Mouse (Mus musculus): ENCODE results near the gene Nkd1. TPM values are rescaled to one million over a fixed set of nuclear protein-coding genes. Genes with fewer than 3 reads are reported as not detected.

The Nkd1 gene
- polyA plus RNA-seq, 1 experiment, result 2.6 TPM

DNA sequence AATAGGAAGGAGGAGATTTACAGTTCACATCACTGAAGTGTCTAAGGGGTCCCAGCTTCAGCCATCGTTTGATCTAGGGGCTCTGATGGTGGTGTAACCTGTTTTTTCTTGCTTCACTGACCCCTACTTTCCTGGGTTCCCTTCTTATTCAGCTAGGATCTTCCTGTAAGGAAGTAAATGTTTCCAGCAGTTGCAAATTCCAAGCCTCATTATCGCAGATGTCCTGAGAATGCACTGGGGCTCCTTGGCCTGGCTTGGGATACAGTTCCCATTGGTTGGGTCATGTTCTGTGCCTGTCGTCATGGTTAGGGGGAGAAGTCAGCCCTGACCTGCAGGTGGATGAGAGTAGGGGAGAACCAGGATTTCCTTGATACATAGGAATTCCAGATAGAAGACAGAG is 40.2 kb downstream of the Nkd1 start:
- Histone ChIP-seq H3K4me3 (ENCODE audit: insufficient read depth, low read depth, low read length) (no peak overlapping the region), H3K27ac (replicated peaks; ENCODE audit: low read depth, low read length) (no peak overlapping the region), H3K4me1 (ENCODE audit: control insufficient read depth, insufficient read depth, insufficient read length, low read length) (peaks cover 2% of the 10 kb centered on the region; the same call in 1 of the 2 replicates)

DNA sequence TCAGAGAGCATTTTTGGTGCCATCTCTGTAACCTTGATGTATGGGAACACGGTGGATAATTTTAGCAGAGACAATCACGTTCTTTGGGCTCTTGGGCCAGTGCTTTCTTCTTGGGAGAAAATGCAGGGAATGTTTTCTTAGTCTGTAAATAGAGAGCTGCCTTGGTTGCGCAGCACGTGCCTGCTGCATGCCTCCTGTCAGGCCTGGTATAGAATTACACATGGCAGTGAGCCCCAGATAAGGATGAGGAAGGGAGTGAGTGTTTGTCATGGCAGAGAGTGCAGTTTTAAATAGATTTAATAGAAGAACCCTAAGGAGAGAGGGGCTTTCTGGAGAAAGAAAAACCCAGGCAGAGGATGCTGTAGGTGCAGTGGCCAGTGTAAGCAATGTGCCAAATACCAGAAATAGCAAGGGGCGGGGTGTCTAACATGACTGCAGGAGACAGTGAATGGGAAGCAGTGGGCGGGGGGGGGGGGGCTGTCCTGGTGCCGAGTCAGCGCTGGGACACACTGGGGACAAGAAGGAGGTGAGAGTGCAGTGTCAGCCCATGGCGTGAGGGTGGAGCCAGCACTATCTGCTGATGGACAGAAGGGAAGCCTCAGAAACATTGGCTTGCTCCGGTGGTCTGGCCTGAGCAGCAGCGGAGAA is 43.2 kb downstream of the Nkd1 start:
- peaks cover 2% of the 10 kb centered on the region; the same call in 1 of the 2 replicates for H3K4me1 ChIP-seq (ENCODE audit: control insufficient read depth, insufficient read depth, insufficient read length, low read length)
- H3K27ac ChIP-seq (replicated peaks; ENCODE audit: low read depth, low read length), result no peak overlapping the region
- H3K4me3 ChIP-seq (ENCODE audit: insufficient read depth, low read depth, low read length), result no peak overlapping the region

DNA sequence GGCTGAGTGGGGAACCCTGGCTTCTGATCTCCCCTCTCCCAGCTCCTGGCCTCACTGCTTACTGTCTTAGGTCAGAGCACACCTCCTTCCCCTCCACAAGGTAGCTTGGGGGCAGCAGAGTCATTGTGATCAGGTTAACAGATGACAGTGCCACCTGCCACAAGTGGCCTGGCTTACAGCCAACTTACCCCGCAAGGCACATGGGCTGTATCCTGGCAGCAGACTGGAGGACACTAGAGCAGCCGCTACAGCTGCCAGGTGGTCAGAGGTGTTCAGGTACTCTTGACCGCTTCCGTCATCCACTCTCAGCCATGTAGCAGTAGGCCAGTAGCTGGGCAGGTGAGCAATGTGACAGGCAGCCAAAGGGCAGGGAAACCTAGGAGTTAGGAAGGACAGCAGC is 45.0 kb downstream of the Nkd1 start:
- Histone ChIP-seq H3K4me3 (ENCODE audit: insufficient read depth, low read depth, low read length) (no peak overlapping the region), H3K27ac (replicated peaks; ENCODE audit: low read depth, low read length) (no peak overlapping the region), H3K4me1 (ENCODE audit: control insufficient read depth, insufficient read depth, insufficient read length, low read length) (peaks cover 2% of the 10 kb centered on the region; the same call in 1 of the 2 replicates)

DNA sequence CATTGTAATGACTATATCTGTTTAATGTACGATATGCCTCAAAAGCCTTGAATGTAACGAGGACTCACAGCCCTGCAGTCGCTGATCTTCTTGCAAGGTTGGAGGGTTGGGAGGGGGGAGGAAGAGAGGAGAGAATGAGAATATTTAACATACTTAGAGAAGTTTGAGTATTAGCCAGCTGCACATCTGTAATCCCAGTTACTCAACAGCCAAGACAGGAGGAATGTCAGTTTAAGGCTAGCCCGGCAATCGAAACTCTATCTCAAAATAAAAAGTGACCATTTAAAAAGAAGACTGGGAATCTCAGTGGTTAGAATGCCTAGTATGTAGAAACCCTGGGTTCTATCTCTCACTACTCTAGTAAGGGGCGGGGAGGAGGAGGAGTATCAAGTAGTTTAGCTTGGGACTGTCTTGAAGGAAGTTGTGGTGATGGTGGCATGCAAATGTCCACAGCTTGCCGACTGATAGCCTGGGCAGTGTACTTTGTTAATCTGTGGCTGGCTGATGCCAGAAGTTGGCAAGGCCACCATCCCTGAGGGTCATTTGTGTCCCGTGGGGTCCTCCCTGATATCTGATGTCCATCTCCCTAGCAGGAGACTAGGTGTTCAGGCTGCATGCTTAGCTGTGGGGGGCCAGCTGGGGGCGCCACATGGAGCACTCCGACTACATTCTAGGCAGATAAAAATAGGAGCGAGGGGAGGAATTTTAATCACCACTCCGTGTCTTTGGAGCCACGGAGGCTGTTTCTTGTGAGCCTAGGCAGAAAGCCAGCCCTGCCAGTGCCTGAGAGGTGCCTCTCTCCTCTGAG is 46.4 kb downstream of the Nkd1 start:
- no peak overlapping the region for H3K4me3 ChIP-seq (ENCODE audit: insufficient read depth, low read depth, low read length)
- no peak overlapping the region for H3K27ac ChIP-seq (replicated peaks; ENCODE audit: low read depth, low read length)

DNA sequence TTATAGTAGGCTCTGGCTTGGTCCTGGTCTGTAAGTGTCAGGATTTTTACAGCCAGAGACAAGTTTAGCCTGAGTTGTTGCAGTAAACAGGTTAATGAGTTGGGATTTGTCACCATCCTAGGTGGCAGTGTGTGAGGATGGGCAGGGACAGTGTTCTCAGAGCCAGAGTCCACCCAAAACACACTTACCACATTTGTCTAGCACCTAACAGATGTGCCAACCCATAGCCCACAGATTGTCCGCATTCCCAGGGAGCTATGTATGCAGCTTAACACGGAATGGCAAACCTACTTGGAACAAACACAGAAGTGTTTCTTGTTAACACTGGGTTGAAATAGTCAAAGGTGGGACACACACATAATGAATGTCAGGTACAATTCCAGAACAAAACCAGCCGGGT is 47.1 kb downstream of the Nkd1 start:
- Histone ChIP-seq H3K27ac (replicated peaks; ENCODE audit: low read depth, low read length) (no peak overlapping the region), H3K4me1 (ENCODE audit: control insufficient read depth, insufficient read depth, insufficient read length, low read length) (peaks cover 2% of the 10 kb centered on the region; the same call in 1 of the 2 replicates)

More for the DNA sequence above, 46.4 kb downstream of the Nkd1 start:
- H3K4me1 ChIP-seq (ENCODE audit: control insufficient read depth, insufficient read depth, insufficient read length, low read length), result peaks cover 2% of the 10 kb centered on the region; the same call in 1 of the 2 replicates

DNA sequence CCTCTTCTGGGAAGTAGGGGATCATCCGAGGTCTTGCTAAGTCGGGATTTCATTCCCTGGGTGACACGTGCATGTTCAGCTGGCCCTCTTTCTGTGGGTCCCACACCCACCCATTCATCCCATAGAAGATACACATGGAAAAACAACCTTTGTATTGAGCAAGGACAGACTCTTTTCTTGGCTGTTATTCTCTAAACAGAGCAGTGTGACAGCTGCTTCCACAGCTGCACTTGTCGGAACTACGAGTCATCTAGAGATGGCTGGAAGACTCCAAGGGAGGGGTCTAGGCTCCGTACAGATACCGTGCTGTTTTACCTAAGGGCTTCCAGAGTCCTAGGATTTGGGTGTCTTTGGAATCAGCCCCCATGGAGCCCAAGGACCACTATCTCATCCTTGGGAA is 48.2 kb downstream of the Nkd1 start:
- Histone ChIP-seq H3K27ac (replicated peaks; ENCODE audit: low read depth, low read length) (no peak overlapping the region), H3K4me3 (ENCODE audit: insufficient read depth, low read depth, low read length) (no peak overlapping the region), H3K4me1 (ENCODE audit: control insufficient read depth, insufficient read depth, insufficient read length, low read length) (peaks cover 2% of the 10 kb centered on the region; the same call in 1 of the 2 replicates)

More for the DNA sequence above, 47.1 kb downstream of the Nkd1 start:
- H3K4me3 ChIP-seq (ENCODE audit: insufficient read depth, low read depth, low read length), result no peak overlapping the region

DNA sequence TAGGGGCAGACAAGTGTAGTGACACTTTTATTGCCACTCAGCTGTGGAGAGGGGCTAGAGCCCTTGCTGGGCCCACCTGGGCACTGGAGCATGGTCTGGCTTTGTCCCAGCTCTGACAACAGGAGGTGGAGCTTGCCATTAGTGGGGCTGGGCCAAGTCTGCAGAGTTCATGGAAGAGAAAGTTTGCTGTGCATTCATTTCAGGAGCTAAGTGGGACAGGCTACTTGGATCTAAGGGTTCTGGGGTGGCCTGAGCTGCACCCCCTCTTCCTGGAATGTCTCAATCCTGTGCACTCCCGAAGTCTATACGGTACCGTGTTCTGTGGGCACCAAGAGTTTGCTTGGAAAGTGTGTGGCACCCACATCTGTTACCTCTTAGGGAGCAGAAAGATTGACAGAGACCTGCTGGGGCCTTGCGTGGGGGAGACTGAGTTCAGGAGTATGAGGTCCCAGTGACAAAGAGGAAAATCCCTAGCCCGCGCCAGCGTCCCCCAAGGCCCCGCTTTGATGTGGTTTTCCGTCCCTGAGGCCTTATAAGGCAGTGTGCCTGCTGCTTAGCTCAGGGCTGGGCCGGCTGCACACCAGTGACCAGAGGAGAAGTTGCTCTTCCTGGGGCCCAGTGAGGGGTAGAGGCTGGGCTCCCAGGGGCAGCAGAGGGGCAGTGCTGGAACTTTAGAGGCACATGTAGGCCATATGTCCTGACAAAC is 49.3 kb downstream of the Nkd1 start:
- Histone ChIP-seq H3K4me1 (ENCODE audit: control insufficient read depth, insufficient read depth, insufficient read length, low read length) (no peaks in the 10 kb centered on the region; the same call in 1 of the 2 replicates), H3K4me3 (ENCODE audit: insufficient read depth, low read depth, low read length) (no peak overlapping the region), H3K27ac (replicated peaks; ENCODE audit: low read depth, low read length) (no peak overlapping the region)

DNA sequence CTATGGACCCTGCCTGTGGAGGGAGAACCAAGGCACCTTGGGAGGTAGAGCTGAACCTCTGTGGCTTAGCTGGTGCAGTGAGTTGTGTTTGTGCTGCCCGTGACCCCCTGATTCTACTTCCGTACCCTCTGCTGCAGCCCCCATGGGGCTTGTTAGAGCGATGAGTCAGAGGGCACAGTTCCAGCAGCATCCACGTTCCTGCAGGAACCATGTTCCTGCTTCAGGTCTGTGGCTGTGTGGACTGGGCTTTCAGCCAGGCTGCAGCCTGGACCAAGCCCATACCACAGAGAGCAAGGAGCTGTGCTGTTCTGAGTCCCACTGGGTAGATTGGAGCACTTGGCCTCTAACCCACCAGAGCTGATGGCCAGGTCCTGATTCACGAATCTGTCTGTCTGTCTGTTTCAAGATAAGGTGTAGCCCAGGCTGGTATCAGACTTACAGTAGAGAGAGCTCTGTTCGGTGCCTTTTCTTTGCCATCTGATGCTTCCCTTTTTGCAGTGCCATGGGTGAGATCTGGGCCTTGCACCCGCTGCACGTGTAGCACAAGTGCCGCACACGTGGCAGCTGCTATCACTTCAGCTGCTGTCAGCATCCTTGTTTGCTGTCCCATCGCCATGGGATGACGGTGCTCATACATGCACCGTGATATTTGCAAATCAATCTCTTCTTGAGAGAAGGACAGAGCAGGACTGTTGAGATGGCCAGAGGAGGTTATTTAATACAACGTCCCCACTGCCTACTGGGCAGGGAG is 50.5 kb downstream of the Nkd1 start:
- Histone ChIP-seq H3K27ac (replicated peaks; ENCODE audit: low read depth, low read length) (no peak overlapping the region), H3K4me3 (ENCODE audit: insufficient read depth, low read depth, low read length) (no peak overlapping the region), H3K4me1 (ENCODE audit: control insufficient read depth, insufficient read depth, insufficient read length, low read length) (peaks cover 6% of the 10 kb centered on the region)

DNA sequence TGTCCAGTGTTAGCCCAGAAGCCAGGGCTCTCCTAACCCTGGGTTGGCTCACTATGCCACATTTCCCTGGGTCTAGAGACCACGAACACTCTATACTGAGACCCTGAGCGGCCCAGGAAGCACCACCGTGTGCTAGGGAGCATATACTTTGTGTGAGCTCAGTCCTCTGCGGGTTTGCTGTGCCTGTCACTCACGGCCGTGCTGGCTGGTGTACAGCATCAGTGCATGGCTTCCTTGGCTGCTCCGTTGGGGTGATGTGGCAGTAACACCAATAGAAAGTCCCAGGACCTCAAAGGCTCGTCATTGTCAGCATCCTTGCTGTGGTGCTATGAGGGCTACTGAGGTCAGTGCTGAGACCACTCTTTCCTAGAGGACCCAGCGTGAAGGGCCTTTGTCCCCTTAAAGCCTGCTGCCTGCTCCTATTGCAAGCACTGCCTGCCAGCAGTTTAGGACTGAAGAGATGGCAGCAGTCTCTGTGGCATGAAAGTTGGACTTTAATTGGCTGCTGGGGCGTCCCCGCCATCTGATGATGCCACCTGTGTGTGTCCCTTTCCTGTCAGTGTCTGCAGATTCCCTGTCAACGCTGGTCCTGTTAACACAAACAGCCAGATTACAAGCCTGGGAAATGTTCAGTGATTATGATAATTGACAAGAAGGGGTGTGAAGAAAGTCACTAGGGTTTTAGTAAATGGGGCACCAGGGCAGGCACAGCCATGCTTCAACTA is 51.2 kb downstream of the Nkd1 start:
- Histone ChIP-seq H3K27ac (replicated peaks; ENCODE audit: low read depth, low read length) (no peak overlapping the region), H3K4me1 (ENCODE audit: control insufficient read depth, insufficient read depth, insufficient read length, low read length) (peaks cover 6% of the 10 kb centered on the region)

DNA sequence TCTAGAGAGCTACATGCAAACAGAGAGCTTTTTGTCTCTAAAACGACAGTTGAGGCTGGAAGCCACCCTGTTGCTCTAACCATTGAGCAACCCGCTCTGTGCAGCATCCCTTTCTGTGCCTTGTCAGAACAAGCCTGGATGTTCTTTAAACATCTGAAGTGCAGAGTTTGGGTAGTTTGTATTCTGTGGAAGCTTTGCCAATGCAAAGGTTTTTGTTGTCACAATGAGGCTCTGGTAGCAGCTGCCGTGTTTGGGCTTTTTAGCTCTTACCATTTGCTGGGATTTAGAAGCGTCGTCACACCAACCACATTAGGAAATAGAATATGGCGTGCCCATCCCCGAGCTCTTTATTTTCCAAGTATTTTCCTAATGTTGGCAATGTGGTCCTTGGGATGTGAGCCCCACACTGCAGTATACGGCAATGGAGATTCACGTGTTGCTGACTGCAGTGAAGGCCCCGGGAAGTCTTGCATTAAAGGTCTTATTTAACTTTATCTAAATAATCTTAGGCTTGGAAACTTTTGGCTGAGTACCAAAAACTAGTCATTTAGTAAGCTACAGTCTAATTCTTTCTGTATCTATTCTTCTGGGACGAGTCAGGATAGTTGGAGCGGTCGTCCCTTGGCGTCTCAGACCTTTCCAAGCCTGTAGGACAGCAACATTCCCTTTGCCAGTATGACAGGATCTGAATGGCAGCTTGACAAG is 51.9 kb downstream of the Nkd1 start:
- no peak overlapping the region for H3K4me3 ChIP-seq (ENCODE audit: insufficient read depth, low read depth, low read length)
- H3K27ac ChIP-seq (replicated peaks; ENCODE audit: low read depth, low read length), result no peak overlapping the region
- peaks cover 6% of the 10 kb centered on the region for H3K4me1 ChIP-seq (ENCODE audit: control insufficient read depth, insufficient read depth, insufficient read length, low read length)

More for the DNA sequence above, 51.2 kb downstream of the Nkd1 start:
- no peak overlapping the region for H3K4me3 ChIP-seq (ENCODE audit: insufficient read depth, low read depth, low read length)

DNA sequence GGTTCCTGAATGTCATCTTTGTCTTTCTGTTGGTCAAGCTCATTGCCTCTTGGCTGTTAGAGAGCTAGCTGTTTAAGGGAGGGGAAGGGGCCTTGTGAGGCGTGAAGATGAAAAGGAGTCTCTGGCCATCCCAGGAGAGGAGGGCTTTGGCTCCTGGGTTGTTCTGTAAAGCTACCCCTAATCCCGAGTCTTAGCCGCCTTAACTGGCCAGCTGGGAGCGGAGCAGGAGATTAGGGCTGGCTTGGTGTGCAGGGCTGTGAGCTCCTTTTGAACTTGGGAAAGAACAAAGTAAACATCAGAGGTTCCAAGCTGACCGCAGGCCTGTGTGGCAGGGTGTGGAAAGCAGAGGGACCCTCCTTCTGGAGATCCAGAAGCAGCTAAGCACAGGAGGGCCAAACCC is 53.8 kb downstream of the Nkd1 start:
- H3K27ac ChIP-seq (replicated peaks; ENCODE audit: low read depth, low read length), result no peak overlapping the region
- H3K4me1 ChIP-seq (ENCODE audit: control insufficient read depth, insufficient read depth, insufficient read length, low read length), result peaks cover 6% of the 10 kb centered on the region
- no peak overlapping the region for H3K4me3 ChIP-seq (ENCODE audit: insufficient read depth, low read depth, low read length)

DNA sequence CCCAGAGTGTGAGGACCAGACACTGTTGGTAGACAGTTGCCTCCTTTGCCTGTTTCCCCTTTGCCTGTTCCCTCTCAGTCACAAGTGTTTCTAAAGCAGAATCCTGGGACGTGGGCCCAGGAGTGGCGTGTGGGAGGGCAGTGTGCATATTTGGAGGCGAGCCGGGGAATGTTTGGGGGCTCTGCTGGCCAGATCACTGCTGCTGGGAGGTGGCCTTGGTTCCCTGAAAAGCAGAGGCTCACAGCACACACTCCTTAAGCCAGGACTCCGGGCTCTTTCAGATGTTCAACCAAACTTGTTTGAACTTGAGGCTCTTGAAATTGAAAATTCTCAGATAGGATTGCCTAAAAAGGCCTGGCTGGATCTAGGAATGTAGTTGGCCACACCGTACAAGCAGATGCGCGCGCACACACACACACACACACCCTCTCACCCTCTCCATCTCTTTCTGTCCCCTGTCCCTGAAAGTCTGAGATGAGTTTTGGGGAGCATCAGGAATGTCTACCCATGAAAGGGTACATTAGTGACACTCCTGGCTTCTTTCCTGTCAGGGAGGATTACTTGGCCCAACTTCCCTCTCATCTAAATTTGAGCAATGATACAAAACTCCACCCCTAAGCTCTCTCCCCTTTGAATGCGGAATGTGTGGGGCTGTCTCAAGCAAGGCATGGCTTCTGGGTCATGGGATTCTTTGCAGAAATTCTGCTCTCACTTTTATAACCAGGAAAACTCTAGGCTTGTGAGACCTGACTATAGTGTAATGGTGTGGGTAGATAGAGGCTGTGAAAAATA is 55.4 kb downstream of the Nkd1 start:
- Histone ChIP-seq H3K4me1 (ENCODE audit: control insufficient read depth, insufficient read depth, insufficient read length, low read length) (peaks cover 6% of the 10 kb centered on the region), H3K27ac (replicated peaks; ENCODE audit: low read depth, low read length) (no peak overlapping the region), H3K4me3 (ENCODE audit: insufficient read depth, low read depth, low read length) (no peak overlapping the region)

DNA sequence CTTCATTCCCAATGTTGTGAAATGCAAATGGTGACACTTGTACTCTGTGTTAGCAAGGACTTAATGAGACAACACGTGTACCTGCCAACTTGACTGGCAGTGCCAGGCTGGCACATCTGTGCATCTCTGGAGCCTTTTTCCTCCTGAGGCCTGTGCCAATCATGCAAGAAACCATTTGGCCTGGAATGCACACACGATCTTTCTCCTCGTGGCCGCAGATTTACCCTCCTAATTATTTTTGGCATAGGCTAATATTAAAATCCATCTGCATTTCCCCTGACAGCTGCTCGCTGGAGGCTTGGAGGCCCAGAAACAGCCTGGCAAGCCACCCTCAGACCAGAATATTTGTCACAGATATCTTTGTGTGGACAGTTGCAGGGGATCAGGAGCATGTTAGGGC is 56.5 kb downstream of the Nkd1 start:
- peaks cover 6% of the 10 kb centered on the region for H3K4me1 ChIP-seq (ENCODE audit: control insufficient read depth, insufficient read depth, insufficient read length, low read length)
- no peak overlapping the region for H3K27ac ChIP-seq (replicated peaks; ENCODE audit: low read depth, low read length)
- H3K4me3 ChIP-seq (ENCODE audit: insufficient read depth, low read depth, low read length), result no peak overlapping the region
